Mouse (Mus musculus) intestine, embryonic 15.5 days (tissue): Measurements from ENCODE around the gene Arhgdib. TPM values are rescaled to one million over a fixed set of nuclear protein-coding genes. Genes with fewer than 3 reads are reported as not detected.
"Not testable (repeated sequence)": the region's sequence is repeated elsewhere in the genome, so short reads cannot be mapped to it uniquely, and the experiment has no call there.

Experiments used
- ATAC-seq: fragments of 200-750 bp; cut with Nextera tagmentation; 2 replicates; pipeline ENCODE4 v1.8.0; 2017; ENCODE audit warnings: moderate TSS enrichment, moderate library complexity
- H3K27ac ChIP-seq: fragments of 300-500 bp; sonication (generic); 2 replicates; pipeline ENCODE4 v1.5.1; 2015; ENCODE audit warnings: mild to moderate bottlenecking, inconsistent platforms
- H3K27me3 ChIP-seq: fragments of 300-500 bp; sonication (generic); replicated peaks from 2 replicates; pipeline ENCODE4 v1.6.1; 2015; ENCODE audit warnings: inconsistent platforms
- H3K36me3 ChIP-seq: fragments of 300-500 bp; sonication (generic); 2 replicates; pipeline ENCODE4 v1.6.1; 2015; ENCODE audit warnings: inconsistent platforms
- H3K4me1 ChIP-seq: fragments of 300-500 bp; sonication (generic); replicated peaks from 2 replicates; pipeline ENCODE4 v1.6.1; 2015; ENCODE audit warnings: inconsistent platforms
- H3K4me2 ChIP-seq: fragments of 300-500 bp; sonication (generic); replicated peaks from 2 replicates; pipeline ENCODE4 v1.6.1; 2015; ENCODE audit warnings: mild to moderate bottlenecking, inconsistent platforms
- H3K4me3 ChIP-seq: fragments of 300-500 bp; sonication (generic); replicated peaks from 2 replicates; pipeline ENCODE4 v1.5.1; 2015; ENCODE audit warnings: inconsistent platforms
- H3K9ac ChIP-seq: fragments of 300-500 bp; sonication (generic); 2 replicates; pipeline ENCODE4 v1.6.1; 2015; ENCODE audit warnings: inconsistent platforms
- H3K9me3 ChIP-seq: fragments of 300-500 bp; sonication (generic); 2 replicates; pipeline ENCODE4 v1.6.1; 2016; ENCODE audit warnings: inconsistent platforms
- WGBS: fragments of 180-500 bp; shearing (Covaris S2); methylation state at CpG from one replicate; pipeline ENCODE4 v1.1.7; 2015; 5-methylcytosine and 5-hydroxymethylcytosine counted together
- polyA plus RNA-seq: library from polyadenylated mRNA; unstranded; fragments of >200 nt; fragmentation: Nextera tagmentation; extraction: Ambion mirVana; gene quantifications from 2 replicates; pipeline ENCODE4 v1.2.1, GENCODE M21; 2015

Gene Arhgdib
- polyA plus RNA-seq, 1 experiment from 2014 or later, result 47.8 TPM

DNA sequence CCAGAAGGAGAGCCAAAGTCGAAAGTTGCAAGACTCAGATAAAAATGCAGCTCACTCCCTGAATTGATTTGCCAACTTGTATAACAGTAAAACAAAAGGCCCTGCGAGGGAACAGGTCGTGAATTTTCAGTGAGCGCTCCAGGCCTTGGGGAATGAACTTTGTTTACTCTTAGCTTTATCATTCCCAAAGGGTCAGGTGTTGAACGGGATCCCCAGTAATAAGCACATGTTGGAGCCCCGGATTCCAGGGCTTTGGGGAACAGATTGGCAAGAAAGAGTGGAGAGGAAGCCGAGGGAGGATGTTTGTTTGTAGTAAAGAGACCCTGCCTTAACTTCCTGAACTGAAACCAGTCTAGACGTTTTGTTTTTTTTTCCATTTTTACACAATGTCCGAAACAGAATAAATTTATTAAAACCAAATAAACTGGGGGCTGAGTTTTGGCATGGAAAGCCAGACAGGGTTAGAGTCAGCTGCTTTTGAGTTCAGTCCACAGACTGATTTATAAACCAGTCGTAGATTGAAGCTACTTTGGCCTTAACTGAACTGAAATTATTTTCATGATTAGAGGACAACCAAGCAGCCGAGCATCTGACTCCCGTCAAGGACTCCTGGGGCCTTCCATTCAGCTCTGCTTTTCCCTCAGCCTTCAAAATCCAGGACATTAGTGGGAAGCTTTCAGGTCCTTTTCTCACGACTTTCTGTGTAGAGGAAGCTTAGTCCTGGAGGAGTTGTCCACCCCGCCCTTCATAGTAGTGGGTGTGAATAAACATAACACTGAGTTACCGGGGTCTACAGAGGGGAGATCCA, 47.0 kb downstream of the Arhgdib start:
- H3K27me3 ChIP-seq, result no peaks in the 10 kb centered on the region
- 28% methylated on average over 15 of the region's 15 CpGs for WGBS
- H3K27ac ChIP-seq, result peak overlapping the region; percentile 34; the same call in 1 of the 2 replicates
- H3K4me3 ChIP-seq, result no peak overlapping the region
- H3K9me3 ChIP-seq, result no peaks in the 10 kb centered on the region
- 0 out of 2 replicates have a peak, but pooled peaks cover 3% of the 10 kb centered on the region for H3K4me1 ChIP-seq
- no peak for ATAC-seq
- H3K4me2 ChIP-seq, result no peak overlapping the region
- no peaks in the 10 kb centered on the region for H3K36me3 ChIP-seq
- no peak overlapping the region for H3K9ac ChIP-seq

DNA sequence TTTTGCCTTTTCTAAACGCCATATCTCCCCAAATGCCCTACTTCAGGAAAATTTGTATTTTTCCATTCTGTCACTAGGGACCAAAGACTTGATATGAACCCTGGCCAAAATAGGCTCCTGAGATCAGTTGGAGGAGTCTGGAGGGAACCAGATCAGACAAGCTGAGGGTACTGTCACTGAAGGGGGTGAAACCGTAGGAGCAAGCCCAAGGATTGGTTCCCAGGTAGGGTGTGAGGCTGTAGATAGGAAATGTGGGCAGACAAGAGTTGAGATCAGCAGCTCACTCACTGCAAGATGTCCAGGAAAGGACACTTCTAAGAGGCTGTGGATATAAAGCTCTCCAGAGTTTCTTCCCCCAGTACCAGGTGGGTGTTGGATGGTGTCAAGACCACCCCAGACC, 49.7 kb downstream of the Arhgdib start:
- 90% methylated on average over 2 of the region's 2 CpGs for WGBS
- 0 out of 2 replicates have a peak, but pooled peaks cover 3% of the 10 kb centered on the region for H3K4me1 ChIP-seq

DNA sequence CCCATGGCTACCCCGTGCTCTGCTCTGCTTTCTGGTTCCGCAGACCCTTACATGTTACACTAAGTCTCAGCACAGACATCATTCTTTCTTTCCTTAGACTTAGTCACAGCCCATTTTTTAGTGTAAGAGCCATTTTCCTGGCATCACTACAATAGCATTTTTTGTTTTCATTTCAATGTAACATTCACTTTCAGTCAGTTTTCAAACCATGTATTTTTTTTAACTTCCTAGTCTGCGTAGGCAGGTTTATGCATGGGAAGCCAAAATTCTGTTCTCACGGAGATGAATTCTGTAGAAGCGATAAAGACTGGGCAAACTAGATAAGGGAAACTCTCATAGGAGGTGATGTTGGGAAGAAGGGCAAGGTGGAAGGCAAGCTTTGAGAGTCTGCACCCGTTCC, 52.1 kb downstream of the Arhgdib start:
- 92% methylated on average over 6 of the region's 6 CpGs for WGBS
- no peak for ATAC-seq

More for the DNA sequence above, 49.7 kb downstream of the Arhgdib start:
- Histone ChIP-seq H3K36me3 (no peaks in the 10 kb centered on the region), H3K27ac (no peak overlapping the region), H3K9me3 (no peaks in the 10 kb centered on the region), H3K4me2 (no peak overlapping the region), H3K27me3 (no peaks in the 10 kb centered on the region), H3K9ac (no peak overlapping the region), H3K4me3 (no peak overlapping the region)
- ATAC-seq, result no peak

DNA sequence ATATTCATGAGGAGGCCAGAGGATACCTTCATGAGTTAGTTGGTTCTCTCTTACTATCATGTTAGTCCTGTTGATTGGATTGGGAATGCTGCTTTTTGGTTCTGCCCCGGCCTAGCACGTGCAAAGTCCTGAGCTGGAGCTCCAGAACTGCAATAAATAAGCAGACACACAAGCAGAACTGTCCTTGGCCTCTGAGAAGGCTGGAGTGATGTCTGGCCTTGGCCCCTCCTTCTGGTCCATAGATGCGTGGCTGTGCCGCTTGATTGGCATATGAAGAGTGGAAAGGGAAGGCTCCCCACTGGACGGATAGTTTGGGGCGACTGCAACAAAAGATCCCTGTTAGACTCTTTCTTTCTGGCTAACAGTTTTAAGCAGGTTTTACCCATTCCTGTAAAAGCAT, 52.6 kb downstream of the Arhgdib start:
- Histone ChIP-seq H3K27ac (no peak overlapping the region), H3K9ac (no peak overlapping the region), H3K4me1 (no peaks in the 10 kb centered on the region), H3K36me3 (no peaks in the 10 kb centered on the region), H3K4me2 (no peak overlapping the region), H3K9me3 (no peaks in the 10 kb centered on the region), H3K27me3 (no peaks in the 10 kb centered on the region), H3K4me3 (no peak overlapping the region)
- WGBS, result 88% methylated on average over 6 of the region's 6 CpGs
- no peak for ATAC-seq

More for the DNA sequence above, 52.1 kb downstream of the Arhgdib start:
- H3K4me2 ChIP-seq, result no peak overlapping the region
- H3K27me3 ChIP-seq, result no peaks in the 10 kb centered on the region
- H3K27ac ChIP-seq, result no peak overlapping the region
- H3K4me3 ChIP-seq, result no peak overlapping the region
- H3K9me3 ChIP-seq, result no peaks in the 10 kb centered on the region
- 0 out of 2 replicates have a peak, but pooled peaks cover 2% of the 10 kb centered on the region for H3K4me1 ChIP-seq
- no peaks in the 10 kb centered on the region for H3K36me3 ChIP-seq
- H3K9ac ChIP-seq, result no peak overlapping the region

- Histone ChIP-seq H3K9ac (no peak overlapping the region), H3K4me2 (no peak overlapping the region), H3K27me3 (no peaks in the 10 kb centered on the region), H3K9me3 (no peaks in the 10 kb centered on the region), H3K4me1 (0 out of 2 replicates have a peak, but pooled peaks cover 4% of the 10 kb centered on the region), H3K4me3 (no peak overlapping the region), H3K36me3 (no peaks in the 10 kb centered on the region), H3K27ac (peak overlapping the region; percentile 52)
- peak; percentile 66; the same call in 1 of the 2 replicates for ATAC-seq
- WGBS, result 33% methylated on average over 9 of the region's 9 CpGs
Measured at GRCm38 (mm10) chr6:136887854-136888253, 53.8 kb downstream of the Arhgdib start.

GRCm38 (mm10) chr6:136884766-136885165, 56.9 kb downstream of the Arhgdib start:
- 56% methylated on average over 1 of the region's 1 CpGs for WGBS
- ATAC-seq, H3K4me1 ChIP-seq, H3K27ac ChIP-seq, H3K4me2 ChIP-seq, H3K9me3 ChIP-seq, H3K36me3 ChIP-seq, H3K4me3 ChIP-seq, H3K27me3 ChIP-seq, H3K9ac ChIP-seq: not testable (repeated sequence)

- Histone ChIP-seq H3K4me1 (0 out of 2 replicates have a peak, but pooled peaks cover 4% of the 10 kb centered on the region), H3K4me3 (no peak overlapping the region), H3K4me2 (no peak overlapping the region), H3K36me3 (no peaks in the 10 kb centered on the region), H3K27ac (no peak overlapping the region), H3K27me3 (no peaks in the 10 kb centered on the region), H3K9me3 (no peaks in the 10 kb centered on the region), H3K9ac (no peak overlapping the region)
- no peak for ATAC-seq
- 89% methylated on average over 6 of the region's 6 CpGs for WGBS
Measured at GRCm38 (mm10) chr6:136883961-136884360, 57.7 kb downstream of the Arhgdib start.

- Histone ChIP-seq H3K9ac (no peak overlapping the region), H3K27me3 (no peaks in the 10 kb centered on the region), H3K9me3 (no peaks in the 10 kb centered on the region), H3K27ac (no peak overlapping the region), H3K4me3 (no peak overlapping the region), H3K4me2 (no peak overlapping the region), H3K36me3 (no peaks in the 10 kb centered on the region), H3K4me1 (0 out of 2 replicates have a peak, but pooled peaks cover 4% of the 10 kb centered on the region)
- no peak for ATAC-seq
- WGBS, result 74% methylated on average over 3 of the region's 3 CpGs
Measured at GRCm38 (mm10) chr6:136883431-136883915, 58.2 kb downstream of the Arhgdib start.

- 0 out of 2 replicates have a peak, but pooled peaks cover 4% of the 10 kb centered on the region for H3K4me1 ChIP-seq
- no peak for ATAC-seq
- H3K27me3 ChIP-seq, result no peaks in the 10 kb centered on the region
- no peaks in the 10 kb centered on the region for H3K9me3 ChIP-seq
- no peak overlapping the region for H3K4me3 ChIP-seq
- no peak overlapping the region for H3K9ac ChIP-seq
- no peak overlapping the region for H3K4me2 ChIP-seq
- no peaks in the 10 kb centered on the region for H3K36me3 ChIP-seq
- H3K27ac ChIP-seq, result no peak overlapping the region
- 58% methylated on average over 8 of the region's 8 CpGs for WGBS
Measured at GRCm38 (mm10) chr6:136881678-136882077, 60.0 kb downstream of the Arhgdib start.

GRCm38 (mm10) chr6:136875670-136876069, 66.0 kb downstream of the Arhgdib start, which contains the start of gene Mgp:
Gene Mgp (minus strand): TSS chr6:136875823.
- H3K4me1 ChIP-seq, result 0 out of 2 replicates have a peak, but pooled peaks cover 13% of the 10 kb centered on the region
- 0 out of 2 replicates have a peak within 1 kb of the TSS, but pooled peaks have one; percentile 36 for H3K9ac ChIP-seq
- WGBS, result 39% methylated on average over 9 of the region's 9 CpGs
- H3K9me3 ChIP-seq, result no peaks in the 10 kb centered on the region
- no peaks in the 10 kb centered on the region for H3K27me3 ChIP-seq
- H3K27ac ChIP-seq, result 0 out of 2 replicates have a peak within 1 kb of the TSS, but pooled peaks have one; percentile 36
- H3K4me2 ChIP-seq, result peak within 1 kb of the TSS; percentile 38
- peak; percentile 53 for ATAC-seq
- H3K36me3 ChIP-seq, result no peaks in the 10 kb centered on the region
- peak within 1 kb of the TSS; percentile 24 for H3K4me3 ChIP-seq

- no peaks in the 10 kb centered on the region for H3K36me3 ChIP-seq
- no peaks in the 10 kb centered on the region for H3K27me3 ChIP-seq
- H3K4me2 ChIP-seq, result peak overlapping the region; percentile 35
- no peak overlapping the region for H3K9ac ChIP-seq
- ATAC-seq, result no peak
- H3K27ac ChIP-seq, result no peak overlapping the region
- peak overlapping the region; percentile 10; the same call in 1 of the 2 replicates for H3K4me3 ChIP-seq
- H3K9me3 ChIP-seq, result no peaks in the 10 kb centered on the region
- H3K4me1 ChIP-seq, result 0 out of 2 replicates have a peak, but pooled peaks cover 13% of the 10 kb centered on the region
- 31% methylated on average over 8 of the region's 8 CpGs for WGBS
Measured at GRCm38 (mm10) chr6:136874599-136874998, 67.1 kb downstream of the Arhgdib start.
